Mouse (Mus musculus) brain, adult 2 months (tissue): ENCODE measurements at regions not wholly inside any gene's neighbourhood (a gene's known extent, or its start where the extent isn't known, plus 50 kb on each side); places are given as distances from the start of the nearest gene placed in this dataset.

Experiments used
- DNase-seq: peaks from one replicate; pipeline ENCODE4 v3.0.0; 2011; ENCODE audit warnings: low read depth, low spot score

GRCm38 (mm10) chr13:30484527-30485185 lies 60.5 kb downstream of the Uqcrfs1 start:
- no peak for DNase-seq

DNA sequence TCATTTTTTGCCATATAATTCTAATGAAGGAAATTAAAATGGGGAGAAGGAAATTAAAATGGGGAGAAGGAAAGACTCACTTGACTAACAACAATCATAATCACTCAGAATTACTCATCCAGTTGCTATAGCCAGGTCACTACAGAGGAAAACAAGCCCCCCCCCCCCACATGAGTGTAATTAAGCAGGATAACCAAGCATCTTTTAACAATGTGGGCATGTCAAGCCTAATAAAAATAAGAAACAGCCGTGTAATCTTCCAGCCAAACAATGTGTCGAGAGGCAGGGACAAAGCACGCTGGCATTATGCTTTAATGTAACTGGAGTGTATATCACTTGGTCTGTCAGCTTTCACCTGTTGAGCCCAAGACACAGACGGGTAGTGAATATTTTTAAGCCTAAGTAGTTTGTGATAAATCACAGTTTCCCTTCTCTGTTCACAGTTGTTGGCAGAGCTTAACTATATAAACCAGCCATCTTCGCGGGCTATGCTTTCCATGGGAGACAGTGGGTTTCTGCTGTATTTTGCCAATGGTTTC lies 66.0 kb downstream of the Uqcrfs1 start:
- DNase-seq = no peak

- no peak for DNase-seq
Measured at GRCm38 (mm10) chr13:30478556-30478955, 66.6 kb downstream of the Uqcrfs1 start.

DNA sequence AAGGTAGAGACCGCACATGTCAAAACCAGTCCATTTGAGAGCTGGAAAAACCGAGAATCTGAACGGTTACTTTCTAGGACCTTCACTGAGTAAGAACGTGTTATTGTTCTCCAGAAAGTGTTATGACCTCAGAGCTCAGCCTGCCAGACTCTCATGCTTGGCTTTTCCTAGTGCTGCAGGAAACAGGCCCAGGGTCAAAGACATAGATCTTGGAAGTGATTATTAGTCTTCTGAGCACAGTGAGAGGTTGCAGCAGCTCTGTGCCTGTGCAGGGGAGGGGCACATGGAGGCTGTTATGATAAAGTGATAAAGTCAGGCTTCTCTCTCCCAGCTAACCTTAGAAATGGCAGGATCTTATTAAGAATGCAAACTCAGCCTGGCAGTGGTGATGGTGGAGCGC lies 73.9 kb downstream of the Uqcrfs1 start:
- no peak for DNase-seq

DNA sequence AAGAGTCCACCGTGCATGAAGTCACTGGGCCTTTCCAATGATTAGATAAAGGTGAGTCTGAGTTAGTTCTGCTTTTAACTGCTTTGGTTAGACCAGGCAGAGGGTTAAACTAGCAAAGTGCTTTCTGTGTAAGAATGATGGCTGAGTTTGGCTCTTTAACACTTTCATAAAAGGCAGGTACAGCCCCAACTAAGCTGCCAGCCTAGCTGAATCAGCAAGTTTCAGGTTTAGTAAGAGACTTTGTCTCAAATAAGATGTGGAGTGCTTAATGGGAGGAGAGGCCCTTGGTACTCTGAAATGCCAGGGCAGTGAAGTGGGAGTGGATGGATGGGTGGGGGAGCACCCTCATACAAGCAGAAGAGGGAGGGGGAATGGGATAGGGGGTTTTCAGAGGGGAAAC lies 78.1 kb downstream of the Uqcrfs1 start:
- no peak for DNase-seq

- no peak for DNase-seq
Measured at GRCm38 (mm10) chr13:30465439-30465838, 79.7 kb downstream of the Uqcrfs1 start.

DNA sequence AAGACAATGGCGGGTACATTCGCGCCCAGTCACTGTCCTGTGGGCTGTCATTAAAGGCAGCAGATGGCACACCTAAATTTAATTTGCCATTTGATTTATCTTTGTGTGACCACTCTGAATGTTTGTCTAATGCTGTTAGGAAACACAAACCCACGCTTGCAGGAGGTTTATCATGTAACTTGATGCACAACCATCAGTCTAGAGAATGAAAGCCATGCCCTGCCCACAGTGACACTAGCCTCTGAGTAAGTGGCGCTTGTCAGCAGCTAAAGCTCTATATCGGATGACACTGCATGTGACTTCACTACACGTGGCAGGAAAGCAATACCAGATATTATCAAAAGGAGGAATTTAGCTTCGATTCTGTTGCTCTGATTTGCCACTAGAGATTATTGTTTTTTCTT lies 89.9 kb downstream of the Uqcrfs1 start:
- no peak for DNase-seq

GRCm38 (mm10) chr13:30452126-30452525 lies 93.0 kb downstream of the Uqcrfs1 start:
- DNase-seq = peak; percentile 2

GRCm38 (mm10) chr13:30448895-30449294 lies 96.3 kb downstream of the Uqcrfs1 start:
- DNase-seq = no peak
